Mouse (Mus musculus): ENCODE measurements around the gene Cdh7.

- TF ChIP-seq CTCF (IDR thresholded peaks at IDR 0.05; ENCODE audit: low read depth, low read length): no peak
- TF ChIP-seq GATA1 (IDR thresholded peaks at IDR 0.05; ENCODE audit: borderline replicate concordance, low read length): no peak
- TF ChIP-seq POLR2AphosphoS5 (IDR thresholded peaks at IDR 0.05; ENCODE audit: insufficient replicate concordance, low read depth, low read length): no peak
- TF ChIP-seq TAL1 (conservative IDR thresholded peaks at IDR 0.05; ENCODE audit: low read depth, low read length): no peak
These were observed 49.6 kb upstream of the Cdh7 start for GRCm38 (mm10) chr1:109932674-109933073.
